Mouse (Mus musculus) adrenal gland, adult (tissue): ENCODE data around the gene Traf3ip1.
A peak's percentile ranks its signal among the peaks of the same experiment; 100 is the strongest.
"Not testable (repeated sequence)": the region's sequence is repeated elsewhere in the genome, so short reads cannot be mapped to it uniquely, and the experiment has no call there.

Experiments used
- DNase-seq, 2 experiments: peaks; one replicate each; pipeline ENCODE4 v3.0.0; 2022 to 2023; ENCODE audit warnings: low spot score in 1 of 2; ENCODE audit not compliant: inconsistent age in 2 of 2

Gene Traf3ip1

GRCm38 (mm10) chr1:91464436-91464835, 30.0 kb upstream of the Traf3ip1 start:
- peak; percentile 39 to 76 for DNase-seq

- no peak for DNase-seq
Measured at GRCm38 (mm10) chr1:91465244-91465643, 29.2 kb upstream of the Traf3ip1 start.

- DNase-seq: no peak
Measured at GRCm38 (mm10) chr1:91466186-91466585, 28.3 kb upstream of the Traf3ip1 start.

- no peak for DNase-seq
Measured at GRCm38 (mm10) chr1:91469888-91470419, 24.5 kb upstream of the Traf3ip1 start.

- DNase-seq: not testable (repeated sequence)
Measured at GRCm38 (mm10) chr1:91478145-91478544, 16.3 kb upstream of the Traf3ip1 start.

GRCm38 (mm10) chr1:91478958-91479357, 15.5 kb upstream of the Traf3ip1 start:
- DNase-seq: no peak

- DNase-seq: peak; percentile 65 to 88
Measured at GRCm38 (mm10) chr1:91482616-91483211, 11.7 kb upstream of the Traf3ip1 start.

- peak; percentile 89 to 97 for DNase-seq
Measured at GRCm38 (mm10) chr1:91483304-91484010, 11.0 kb upstream of the Traf3ip1 start.

GRCm38 (mm10) chr1:91484011-91484346, 10.5 kb upstream of the Traf3ip1 start:
- peak; percentile 70 to 84 for DNase-seq

- DNase-seq: no peak
Measured at GRCm38 (mm10) chr1:91485422-91485821, 9.0 kb upstream of the Traf3ip1 start.

GRCm38 (mm10) chr1:91486165-91486564, 8.3 kb upstream of the Traf3ip1 start:
- peak in 1 of 2 experiments; percentile 43 for DNase-seq

GRCm38 (mm10) chr1:91490322-91490721, 4.1 kb upstream of the Traf3ip1 start:
- DNase-seq: peak; percentile 45 to 60

GRCm38 (mm10) chr1:91492740-91493139, 1.7 kb upstream of the Traf3ip1 start:
- no peak for DNase-seq

- no peak for DNase-seq
Measured at GRCm38 (mm10) chr1:91493938-91494337, 509 bp upstream of the Traf3ip1 start.

- DNase-seq: peak in 1 of 2 experiments; percentile 46
Measured at GRCm38 (mm10) chr1:91495321-91495720, 874 bp downstream of the Traf3ip1 start.

GRCm38 (mm10) chr1:91498579-91498978, 4.1 kb downstream of the Traf3ip1 start:
- DNase-seq: no peak

GRCm38 (mm10) chr1:91504615-91505014, 10.2 kb downstream of the Traf3ip1 start:
- no peak for DNase-seq

- DNase-seq: no peak
Measured at GRCm38 (mm10) chr1:91514916-91515315, 20.5 kb downstream of the Traf3ip1 start.

GRCm38 (mm10) chr1:91515642-91516041, 21.2 kb downstream of the Traf3ip1 start:
- no peak for DNase-seq

GRCm38 (mm10) chr1:91523759-91524158, 29.3 kb downstream of the Traf3ip1 start:
- DNase-seq: peak; percentile 49 to 79

- DNase-seq: no peak
Measured at GRCm38 (mm10) chr1:91525838-91526237, 31.4 kb downstream of the Traf3ip1 start.

- DNase-seq: no peak
Measured at GRCm38 (mm10) chr1:91530166-91530565, 35.7 kb downstream of the Traf3ip1 start.
